Mouse (Mus musculus) fibroblast of lung, adult 2 months (primary cell): ENCODE data around the gene G430095P16Rik.
A peak's percentile ranks its signal among the peaks of the same experiment; 100 is the strongest.

ENCODE experiments used
- DNase-seq: peaks from one replicate; pipeline ENCODE4 v3.0.0-alpha.2; 2011; ENCODE audit warnings: low read depth

The G430095P16Rik gene

DNA sequence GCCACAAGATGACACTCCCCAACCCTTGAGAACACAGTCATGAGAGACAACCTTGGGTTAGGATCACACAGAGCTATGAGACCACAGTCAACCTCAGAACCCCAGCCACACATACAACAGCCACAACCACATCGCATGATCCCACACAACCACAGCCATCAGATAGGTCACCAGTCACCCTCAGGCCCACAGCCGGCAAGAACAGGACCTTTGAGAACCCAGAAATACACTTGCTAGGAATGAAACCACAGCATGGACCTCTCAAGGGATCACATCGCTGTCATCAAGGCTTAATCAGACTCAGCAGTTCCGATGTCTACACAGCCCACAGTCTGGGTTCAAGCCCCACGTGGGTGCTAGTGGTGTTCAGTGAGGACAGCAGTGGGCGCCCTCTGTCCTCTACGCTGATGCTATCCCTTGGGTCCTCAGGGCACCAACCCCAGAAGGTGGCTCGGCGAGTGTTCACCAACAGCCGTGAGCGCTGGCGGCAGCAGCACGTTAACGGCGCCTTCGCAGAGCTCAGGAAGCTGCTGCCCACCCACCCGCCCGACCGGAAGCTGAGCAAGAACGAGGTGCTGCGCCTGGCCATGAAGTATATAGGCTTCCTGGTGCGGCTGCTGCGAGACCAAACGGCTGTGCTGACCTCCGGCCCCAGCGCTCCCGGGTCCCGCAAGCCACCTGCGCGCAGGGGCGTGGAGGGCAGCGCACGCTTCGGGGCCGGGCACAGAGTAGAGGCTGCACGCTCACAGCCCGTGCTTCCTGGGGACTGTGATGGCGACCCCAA lies 19.1 kb upstream of the G430095P16Rik start:
- no peak for DNase-seq

DNA sequence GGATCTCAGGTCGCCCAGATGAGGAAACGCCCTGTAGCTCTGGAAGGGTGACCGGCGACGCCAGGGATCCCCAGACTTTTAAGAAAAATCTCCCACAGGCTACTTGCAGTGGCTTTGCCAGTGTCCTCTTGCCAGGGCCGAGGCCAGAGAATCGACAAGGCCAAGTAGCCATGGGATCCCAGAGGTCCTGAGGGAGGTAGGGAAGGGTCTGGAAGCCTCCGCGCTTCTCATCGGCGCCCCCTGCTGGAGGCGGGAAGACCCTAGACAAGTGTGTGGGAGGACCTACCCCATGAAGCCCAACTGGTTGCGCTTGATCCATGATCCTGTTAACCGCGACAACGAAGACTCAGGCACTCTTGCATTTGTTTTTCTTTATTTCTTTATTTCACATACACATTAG lies 18.5 kb upstream of the G430095P16Rik start:
- no peak for DNase-seq

DNA sequence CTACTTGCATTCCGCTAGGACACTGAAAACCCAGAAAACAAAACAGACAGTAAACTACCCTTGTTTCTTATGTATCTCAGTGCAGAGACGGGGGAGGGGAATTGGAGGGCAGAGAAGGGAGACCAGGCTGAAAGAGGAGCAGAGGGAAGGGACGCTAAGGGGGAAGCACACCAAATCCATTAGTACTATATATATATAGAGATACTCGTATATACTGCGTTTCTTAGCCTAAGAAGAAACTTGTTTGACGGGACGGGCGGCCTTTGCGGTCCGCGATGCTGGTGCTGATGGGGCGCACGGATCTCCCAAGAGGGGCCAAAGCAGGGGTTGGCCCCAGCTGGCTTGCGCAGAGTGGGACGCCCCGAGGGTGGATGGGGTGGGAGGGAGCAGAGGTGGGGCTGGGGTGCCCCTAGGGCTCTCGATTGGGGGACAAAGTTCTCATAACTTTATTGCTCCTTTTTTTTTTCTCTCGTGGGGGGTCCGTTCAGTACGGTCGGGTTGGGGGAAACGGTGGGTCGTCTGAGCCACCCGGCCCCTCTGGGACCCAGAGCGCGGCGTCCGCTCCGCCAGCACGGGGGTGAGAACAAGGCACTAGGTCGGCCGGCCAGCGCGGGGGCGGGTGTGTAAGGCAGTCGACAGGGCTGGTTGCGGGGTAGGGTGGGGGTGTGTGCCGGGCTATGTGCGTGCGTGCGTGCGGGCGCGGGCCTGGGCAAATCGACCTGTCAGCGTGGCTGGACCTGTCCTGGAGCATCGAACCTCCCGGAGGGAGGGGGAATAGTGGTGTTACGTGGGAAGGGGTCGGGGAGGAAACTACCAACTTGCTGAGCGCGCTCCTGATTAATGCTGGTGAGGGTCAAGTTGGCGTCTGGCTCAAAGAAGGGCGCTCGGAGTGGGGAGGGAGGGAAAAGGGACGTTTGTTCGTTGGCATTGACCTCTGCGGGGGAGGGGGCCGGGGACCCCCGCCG lies 17.7 kb upstream of the G430095P16Rik start:
- no peak for DNase-seq

DNA sequence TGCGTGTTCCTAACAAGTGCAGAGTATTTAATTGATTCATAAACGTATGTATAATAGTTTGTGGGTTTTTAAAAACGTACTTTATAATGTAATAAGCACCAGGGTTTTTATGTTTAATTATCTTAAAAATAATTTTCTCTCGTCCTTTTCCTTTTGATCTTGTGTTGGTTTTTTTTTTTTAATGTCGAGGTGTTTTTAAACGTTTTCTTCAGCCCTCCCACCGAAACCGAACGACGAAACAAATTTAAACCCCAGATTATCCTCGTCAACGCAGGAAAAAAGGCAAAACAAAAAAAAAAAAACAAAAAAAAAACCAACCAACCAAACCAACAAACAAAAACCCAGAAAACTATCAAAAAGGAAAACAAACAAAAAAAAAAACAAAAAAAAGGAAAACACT lies 16.8 kb upstream of the G430095P16Rik start:
- no peak for DNase-seq

DNA sequence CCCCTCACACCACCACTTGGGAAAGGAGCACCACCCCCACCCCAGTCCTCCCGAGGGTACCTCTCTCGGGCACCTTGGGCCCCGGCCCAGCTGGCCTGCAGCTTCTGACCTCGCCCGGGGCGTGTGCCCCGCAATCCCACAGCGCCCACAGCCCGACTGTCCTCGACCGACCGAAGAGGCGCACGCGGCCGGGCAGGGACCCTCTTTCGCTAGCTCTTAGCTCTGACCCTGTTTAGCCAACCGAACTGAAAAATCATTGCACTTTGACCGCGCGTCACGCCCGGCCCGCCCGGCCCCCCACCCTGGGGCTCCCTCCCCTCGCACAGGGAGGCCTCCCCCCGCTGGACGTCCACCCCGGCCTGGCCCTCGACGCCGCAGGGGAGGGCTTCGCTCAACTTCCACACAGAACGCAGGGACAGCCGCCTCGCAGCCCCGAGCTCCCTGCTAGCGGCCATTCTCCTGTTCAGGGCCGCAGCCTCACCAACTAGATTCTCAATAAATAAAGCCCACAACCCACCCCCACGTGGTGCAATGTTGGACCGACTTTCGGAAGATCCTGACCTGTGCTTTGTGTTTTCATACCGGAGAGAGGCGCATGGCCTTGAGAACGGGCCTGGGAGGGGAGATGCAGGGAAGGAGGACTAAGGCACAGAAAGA lies 16.1 kb upstream of the G430095P16Rik start:
- DNase-seq = no peak

DNA sequence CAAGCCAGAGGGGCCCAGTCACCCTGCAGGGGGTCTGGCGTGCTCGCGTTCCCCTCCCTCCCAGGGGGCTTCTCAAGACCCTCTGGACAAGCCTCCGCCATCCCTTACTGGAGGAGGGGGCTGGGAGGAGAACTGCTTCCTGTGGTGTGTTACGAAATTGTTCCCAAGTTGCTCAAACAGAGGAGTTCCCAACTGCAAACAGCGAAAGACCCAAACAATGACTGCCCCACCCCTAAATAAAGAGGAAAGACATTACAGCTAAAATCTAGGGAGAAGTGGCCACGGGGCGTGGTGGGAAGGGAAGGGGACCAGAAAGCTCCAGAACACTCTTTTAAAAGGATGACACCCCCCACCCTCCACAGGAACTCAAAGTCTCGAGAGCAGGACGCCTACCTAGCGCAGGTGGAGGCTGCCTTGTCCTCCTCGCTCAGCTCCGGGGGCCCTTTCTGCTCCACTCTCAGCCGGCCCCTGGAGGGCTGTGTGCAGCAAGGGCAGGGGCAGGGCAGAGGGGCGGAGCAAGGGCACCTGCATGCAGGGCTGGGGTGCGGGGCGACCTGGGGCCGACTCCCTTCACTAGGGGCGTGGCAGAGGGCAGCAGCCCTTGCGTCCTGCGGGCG lies 15.4 kb upstream of the G430095P16Rik start:
- DNase-seq = no peak

DNA sequence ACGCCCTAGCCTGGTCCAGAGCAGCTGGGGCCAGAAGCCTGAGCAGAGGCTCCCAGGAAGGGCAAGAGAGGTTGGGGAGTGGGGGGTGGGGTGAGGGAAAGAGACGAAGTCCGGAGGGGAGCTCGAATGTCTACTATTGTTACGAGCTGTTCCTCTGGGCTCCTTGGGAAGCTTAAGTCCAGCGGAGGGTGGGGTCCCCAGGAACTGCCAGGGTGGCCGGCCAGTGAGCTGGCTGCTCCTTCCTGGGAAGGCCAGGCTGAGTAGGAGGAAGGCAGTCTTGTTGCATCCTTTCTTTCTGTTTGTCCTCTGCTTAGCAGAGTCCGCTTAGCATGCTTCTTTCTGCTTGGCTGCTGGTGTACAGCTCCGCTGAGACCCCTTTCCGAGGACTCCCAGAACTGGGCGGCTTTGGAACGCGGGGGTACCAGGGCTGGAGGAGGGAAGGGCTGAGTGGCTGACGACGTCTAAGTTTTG lies 14.7 kb upstream of the G430095P16Rik start:
- DNase-seq = no peak

DNA sequence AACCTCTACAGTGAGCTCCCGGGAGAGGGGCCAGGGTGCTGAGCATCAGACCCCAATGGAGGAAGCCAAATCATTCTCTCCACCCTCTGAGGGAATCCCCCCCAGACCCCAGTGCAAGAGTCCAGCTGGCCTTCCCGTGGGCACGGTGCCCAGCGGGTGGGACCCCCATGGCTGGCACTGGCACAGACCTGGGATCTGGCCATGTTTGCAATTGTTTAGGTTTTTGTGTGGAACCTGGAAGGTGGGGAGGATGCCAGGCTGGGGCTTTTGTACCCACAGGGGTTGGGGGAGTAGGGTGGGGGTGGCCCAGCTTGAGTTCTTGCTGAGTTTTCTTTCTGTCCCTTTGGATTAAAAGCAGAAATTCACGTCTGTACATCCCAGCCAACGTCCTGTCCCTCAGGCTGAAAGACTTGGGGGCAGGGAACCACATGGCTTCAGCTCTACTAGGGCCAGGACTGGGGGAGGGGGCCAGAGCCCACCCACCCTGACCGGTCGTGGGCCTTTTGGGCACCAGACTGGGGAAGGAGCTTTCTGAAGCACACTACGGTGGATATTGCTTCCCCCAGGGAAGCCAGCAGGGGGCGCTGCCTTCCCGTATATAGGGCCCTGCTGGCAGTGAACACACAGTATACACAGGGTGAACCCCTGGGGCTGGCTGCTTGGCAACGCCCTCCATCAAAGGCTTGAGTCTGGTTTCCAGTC lies 13.9 kb upstream of the G430095P16Rik start:
- no peak for DNase-seq

DNA sequence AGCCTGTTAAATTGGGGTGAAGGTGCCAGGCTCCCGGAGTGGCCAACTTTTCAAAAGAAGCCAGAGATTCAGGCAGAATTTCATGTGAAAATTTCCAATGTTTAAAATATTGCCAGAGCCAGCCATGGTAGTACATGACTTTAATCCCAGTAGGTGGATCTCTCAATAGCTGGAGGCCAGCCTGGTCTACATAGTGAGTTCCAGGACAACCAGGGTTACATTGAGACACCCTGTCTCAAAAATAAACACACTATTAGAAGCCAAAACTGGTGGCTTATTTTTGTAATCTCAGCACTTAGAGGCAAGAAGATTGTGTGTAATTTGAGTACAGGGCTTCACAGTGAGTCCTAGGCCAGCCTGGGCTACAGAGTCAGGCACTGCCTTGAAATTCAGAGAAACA lies 12.9 kb upstream of the G430095P16Rik start:
- DNase-seq = no peak

DNA sequence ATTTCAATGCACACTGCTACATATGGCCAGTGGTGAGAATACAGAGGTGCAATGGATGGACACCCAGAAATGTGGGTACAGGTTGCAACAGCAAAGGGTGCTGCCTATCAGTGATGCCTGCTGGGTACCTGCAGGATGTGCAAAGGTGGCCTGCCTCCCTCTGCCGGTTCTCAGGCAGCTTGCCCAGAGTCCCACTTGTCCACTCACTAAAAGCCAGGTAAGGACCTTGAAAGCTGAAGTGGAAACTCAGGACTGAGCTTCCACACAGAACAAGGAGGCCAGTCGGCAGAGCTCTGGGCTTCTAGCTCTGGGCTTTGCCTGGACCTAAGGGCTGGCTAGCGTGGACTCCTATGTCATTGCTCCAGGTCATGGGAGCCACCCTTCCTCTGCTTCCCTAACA lies 11.5 kb upstream of the G430095P16Rik start:
- no peak for DNase-seq

DNA sequence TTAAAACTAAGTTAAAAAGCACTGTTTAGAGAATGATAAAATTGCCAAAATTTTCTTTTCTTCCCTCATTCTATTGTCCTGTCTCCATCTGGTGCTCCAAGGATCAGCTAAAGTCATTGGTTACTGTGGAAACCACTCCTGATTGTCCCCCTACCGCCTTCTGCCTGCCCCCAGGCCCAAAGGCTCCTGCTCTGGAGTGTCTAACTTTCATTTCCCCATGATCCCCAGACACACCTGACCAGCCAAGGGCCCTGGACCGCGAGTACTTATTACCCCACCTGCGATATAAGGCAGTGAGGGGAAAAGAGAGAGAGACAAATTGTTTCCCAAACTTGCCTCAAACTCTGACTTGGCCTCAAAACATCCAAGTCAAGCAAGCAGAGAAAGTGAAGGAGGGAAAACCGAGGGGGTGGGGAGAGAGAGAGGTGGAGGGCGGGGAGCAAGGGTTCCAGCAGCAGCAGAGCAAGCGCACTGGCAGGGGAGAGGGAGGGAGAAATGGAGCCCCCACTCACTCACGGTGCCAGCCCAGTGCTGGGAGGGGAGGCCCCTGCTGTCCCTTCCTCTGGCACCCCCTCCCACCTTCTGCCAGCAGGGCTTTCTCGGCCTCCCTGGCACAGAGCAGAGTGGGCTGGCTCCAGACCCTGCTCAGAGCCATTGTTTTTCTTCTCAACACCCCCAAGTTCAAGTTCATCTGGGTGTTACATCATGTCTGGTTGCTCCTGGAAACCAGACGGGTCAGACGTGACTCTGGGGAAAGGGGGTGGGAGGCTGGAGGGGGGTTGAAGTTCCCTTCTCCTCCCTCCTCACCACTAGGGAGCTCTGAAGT lies 10.7 kb upstream of the G430095P16Rik start:
- peak; percentile 97 for DNase-seq

DNA sequence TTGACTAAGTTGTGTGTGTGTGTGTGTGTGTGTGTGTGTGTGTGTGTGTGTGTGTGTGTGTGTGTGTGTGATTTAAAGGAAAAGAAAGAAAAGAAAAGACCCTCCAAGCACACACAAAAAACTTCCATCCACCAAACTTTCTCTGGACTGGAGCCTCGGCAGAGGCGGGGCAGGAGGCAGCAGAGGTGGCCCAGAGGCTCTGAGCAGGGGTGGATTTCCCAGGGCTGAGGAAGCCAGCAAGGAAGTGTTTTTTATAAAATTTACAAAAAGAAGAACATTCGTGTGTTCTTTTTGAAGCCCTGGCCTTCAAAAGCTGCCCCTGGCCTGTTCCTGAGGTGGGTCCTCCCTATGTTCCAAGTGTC lies 10.1 kb upstream of the G430095P16Rik start:
- DNase-seq = no peak

DNA sequence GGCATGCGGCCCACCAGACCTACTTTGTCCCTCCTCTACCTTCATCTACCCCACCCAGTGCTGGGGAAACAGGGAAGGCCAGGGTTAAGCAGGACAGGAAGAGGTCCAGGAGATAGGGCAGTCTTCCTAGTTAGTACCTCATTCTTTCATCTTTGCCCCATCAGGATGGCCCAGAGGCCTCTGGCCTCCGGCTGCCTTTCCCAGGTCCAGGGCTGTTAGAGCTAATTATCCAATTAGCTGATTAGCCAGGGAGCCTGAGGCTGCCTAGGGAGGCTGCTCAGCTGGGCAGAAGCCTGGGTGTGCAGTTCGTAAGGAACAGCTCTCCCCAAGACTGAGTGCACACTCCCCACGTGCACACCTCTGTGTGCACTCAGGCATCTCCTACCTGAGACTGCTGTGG lies 9.4 kb upstream of the G430095P16Rik start:
- no peak for DNase-seq

DNA sequence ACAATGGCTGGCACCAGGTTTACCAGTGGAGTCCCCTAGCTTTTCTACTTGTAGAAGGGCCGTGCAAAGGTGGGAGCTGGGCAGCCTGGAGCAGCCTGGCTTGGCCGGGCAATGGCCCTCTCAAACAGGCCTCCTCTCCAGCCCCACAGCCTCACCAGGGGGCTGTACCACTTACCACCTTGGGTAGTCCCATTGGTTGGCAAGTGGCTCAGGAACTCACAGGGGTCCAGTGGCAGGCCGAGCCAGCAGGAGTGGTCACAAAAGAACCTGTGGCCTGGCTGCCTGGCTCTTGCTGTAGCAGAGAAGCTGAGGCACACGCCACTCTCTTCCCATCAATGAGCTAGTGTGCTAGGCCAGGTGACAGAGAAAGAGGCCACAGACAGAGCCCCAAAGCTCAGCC lies 8.6 kb upstream of the G430095P16Rik start:
- no peak for DNase-seq

DNA sequence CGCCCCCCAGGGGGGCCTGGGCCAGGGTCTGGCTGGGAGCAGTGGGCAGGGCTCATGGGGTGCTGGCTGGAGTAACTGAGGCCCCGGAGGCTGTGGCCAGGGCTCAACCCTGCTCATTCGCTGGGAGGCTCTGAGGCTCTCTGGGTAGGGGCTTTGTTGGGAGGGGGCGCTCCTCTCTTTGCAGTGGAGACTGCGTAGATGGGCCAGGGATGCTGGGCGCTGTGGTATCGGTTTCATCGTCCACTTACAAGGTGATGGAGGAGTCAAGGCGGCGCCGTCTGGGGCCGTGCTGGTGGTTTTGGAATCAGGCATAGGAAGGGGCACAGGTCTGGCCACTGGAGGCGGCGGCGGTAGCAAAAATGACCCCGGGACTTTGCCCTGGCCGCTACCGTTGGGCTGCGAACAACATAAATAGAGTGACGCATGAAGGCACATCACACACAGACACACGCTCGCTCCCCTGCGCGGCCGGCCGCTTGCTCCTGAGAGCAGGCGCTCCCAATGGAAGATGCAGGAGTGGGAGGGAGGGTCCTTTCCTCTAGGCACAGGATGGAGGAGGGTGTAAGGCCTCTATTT lies 6.8 kb upstream of the G430095P16Rik start:
- DNase-seq = no peak

DNA sequence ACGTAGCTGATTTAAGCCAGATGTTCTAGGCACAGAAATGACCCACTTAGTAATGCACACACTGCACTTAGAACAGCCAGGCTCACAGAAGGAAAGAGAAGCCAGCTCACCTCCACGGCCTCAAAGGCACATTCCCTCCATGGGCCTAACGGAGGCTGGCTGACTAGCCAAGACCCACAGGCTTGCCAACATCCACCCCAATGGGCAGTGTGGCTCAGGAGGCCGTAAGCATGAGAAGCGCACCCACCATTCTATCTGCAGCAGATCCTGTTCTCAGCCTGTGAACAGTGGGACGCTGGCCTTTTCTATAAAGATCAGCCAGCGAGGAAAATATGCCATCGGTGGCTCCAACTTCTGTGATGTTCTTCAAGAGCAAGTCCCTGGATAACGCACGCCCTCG lies 6.0 kb upstream of the G430095P16Rik start:
- DNase-seq = no peak

DNA sequence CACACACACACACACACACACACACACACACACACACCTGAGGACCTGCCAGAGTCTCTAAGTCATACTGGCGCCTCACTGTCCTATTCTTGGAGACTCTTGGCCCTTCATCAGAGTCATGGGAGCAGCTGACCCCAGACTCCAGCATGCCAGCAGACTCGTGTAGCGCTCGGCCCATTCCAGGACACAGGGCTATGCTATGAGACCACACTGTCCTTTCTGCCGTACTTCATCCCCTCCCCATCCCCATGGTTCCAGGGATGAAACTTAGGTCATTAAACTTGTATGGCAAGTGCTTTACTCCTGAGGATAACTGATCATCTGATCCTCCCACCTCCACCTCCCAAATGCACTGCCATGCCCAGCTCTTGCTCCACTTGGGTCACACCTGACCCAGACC lies 4.3 kb upstream of the G430095P16Rik start:
- no peak for DNase-seq

DNA sequence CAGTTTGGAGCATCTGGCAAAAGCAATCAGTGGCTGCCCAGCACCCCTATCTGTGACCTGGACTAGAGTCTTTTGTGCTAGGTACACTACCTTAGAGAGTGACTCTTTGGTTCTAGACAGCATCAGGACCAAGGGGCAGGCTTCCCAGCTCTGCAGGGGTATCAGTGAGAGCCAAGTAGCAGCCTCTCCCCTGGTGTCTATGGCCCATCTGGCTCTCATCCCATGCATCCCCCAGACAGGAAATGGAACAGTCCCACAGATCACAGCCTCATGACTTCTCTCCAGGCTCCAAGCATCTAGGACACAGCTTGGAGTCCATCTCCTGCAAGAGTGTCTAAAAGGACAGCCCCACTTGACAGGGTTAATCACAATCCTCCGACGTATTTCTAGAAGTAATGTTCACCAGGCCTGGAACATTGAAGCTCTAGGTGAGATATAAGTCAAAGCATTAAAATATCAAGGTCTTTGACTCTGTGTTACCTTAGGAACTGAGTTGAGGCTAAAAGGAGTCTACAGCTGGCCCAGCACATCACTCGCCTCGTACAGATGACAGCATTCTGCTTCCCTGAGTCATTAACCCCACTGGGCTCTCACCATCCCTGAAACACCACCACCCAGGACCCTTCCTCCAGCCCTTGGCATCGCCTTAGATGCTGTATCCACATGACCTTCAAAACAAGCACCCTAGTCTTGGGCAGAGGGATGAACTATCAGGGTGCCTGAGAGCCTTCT lies 3.7 kb upstream of the G430095P16Rik start:
- no peak for DNase-seq

DNA sequence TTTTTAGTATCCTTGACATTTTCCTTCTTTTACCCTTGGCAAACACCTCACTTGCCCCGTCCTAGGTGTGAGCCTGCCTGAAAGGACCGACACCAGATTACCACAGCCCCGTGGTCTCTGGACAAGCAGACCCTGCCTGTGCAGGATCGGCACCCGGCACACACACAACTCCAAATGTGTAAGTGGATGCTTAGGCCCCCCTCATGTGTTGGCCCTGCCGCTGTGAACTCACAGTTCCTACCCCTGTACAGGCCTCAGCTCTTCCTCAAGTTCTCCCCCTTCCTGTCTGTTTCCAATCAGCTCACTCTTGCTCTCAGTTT lies 317 bp upstream of the G430095P16Rik start:
- DNase-seq = no peak

DNA sequence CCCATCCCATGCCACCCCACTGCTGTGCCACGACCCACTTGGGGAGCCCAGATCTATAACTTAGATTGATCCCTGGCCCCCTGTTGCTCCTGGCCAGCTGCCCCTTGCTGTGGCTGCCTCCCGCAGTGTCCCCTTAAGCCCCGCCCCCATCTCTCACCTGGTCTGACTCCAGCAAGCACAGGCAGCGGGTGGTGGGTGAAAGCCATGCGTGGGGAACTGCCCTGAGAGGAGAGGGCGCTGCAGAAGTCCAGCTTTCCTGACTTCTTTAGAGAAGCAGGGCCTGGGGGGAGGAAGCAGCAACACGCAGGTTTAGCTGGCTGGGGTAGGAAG lies 729 bp downstream of the G430095P16Rik start:
- DNase-seq = no peak
